Mouse (Mus musculus) forebrain, embryonic 16.5 days (tissue): ENCODE results near the gene Hnrnpm. TPM values are rescaled to one million over a fixed set of nuclear protein-coding genes. Genes with fewer than 3 reads are reported as not detected.
"Not testable (repeated sequence)": the region's sequence is repeated elsewhere in the genome, so short reads cannot be mapped to it uniquely, and the experiment has no call there.

ENCODE experiments used
- ATAC-seq: fragments of 200-750 bp; cut with Nextera tagmentation; 2 replicates; pipeline ENCODE4 v1.8.0; 2017; ENCODE audit warnings: mild to moderate bottlenecking, moderate library complexity
- H3K27ac ChIP-seq: fragments of 300-500 bp; sonication (generic); 2 replicates; pipeline ENCODE4 v1.5.1; 2014; ENCODE audit warnings: low read length, control low read depth
- H3K27me3 ChIP-seq: fragments of 300-500 bp; sonication (generic); replicated peaks from 2 replicates; pipeline ENCODE4 v1.6.1; 2014; ENCODE audit warnings: low read length; ENCODE audit not compliant: control insufficient read depth, insufficient read depth
- H3K36me3 ChIP-seq: fragments of 300-500 bp; sonication (generic); 2 replicates; pipeline ENCODE4 v1.6.1; 2014; ENCODE audit not compliant: control insufficient read depth, insufficient read depth
- H3K4me1 ChIP-seq: fragments of 300-500 bp; sonication (generic); replicated peaks from 2 replicates; pipeline ENCODE4 v1.6.1; 2014; ENCODE audit warnings: low read length; ENCODE audit not compliant: control insufficient read depth, insufficient read depth
- H3K4me2 ChIP-seq: fragments of 300-500 bp; sonication (generic); 2 replicates; pipeline ENCODE4 v1.6.1; 2014; ENCODE audit warnings: mild to moderate bottlenecking, low read length, control low read depth
- H3K4me3 ChIP-seq: fragments of 300-500 bp; sonication (generic); replicated peaks from 2 replicates; pipeline ENCODE4 v1.5.1; 2014; ENCODE audit warnings: mild to moderate bottlenecking, low read length, control low read depth
- H3K9ac ChIP-seq: fragments of 300-500 bp; sonication (generic); replicated peaks from 2 replicates; pipeline ENCODE4 v1.6.1; 2014; ENCODE audit warnings: low read depth, low read length, control low read depth
- H3K9me3 ChIP-seq: fragments of 300-500 bp; sonication (generic); 2 replicates; pipeline ENCODE4 v1.6.1; 2016; ENCODE audit warnings: low read length; ENCODE audit not compliant: control insufficient read depth
- WGBS: fragments of 180-500 bp; shearing (Covaris S2); extraction: QIAGEN DNeasy Blood & Tissue Kit; methylation state at CpG from one replicate; pipeline ENCODE4 v1.1.7; 2014; 5-methylcytosine and 5-hydroxymethylcytosine counted together
- polyA plus RNA-seq: library from polyadenylated mRNA; unstranded; fragments of >200 nt; fragmentation: Nextera tagmentation; extraction: Ambion mirVana; gene quantifications from 2 replicates; pipeline ENCODE4 v1.2.1, GENCODE M21; 2015

Gene Hnrnpm
- 255 and 258 TPM in 2 replicates for polyA plus RNA-seq

GRCm38 (mm10) chr17:33686760-33687159 lies at the start of gene Hnrnpm:
TSS of gene Hnrnpm (minus strand) at chr17:33686860.
- H3K36me3 ChIP-seq = no peaks in the 10 kb centered on the region
- H3K27ac ChIP-seq = peak within 1 kb of the TSS; percentile 98
- peak within 1 kb of the TSS; percentile 98; the same call in 1 of the 2 replicates for H3K9ac ChIP-seq
- no peak for ATAC-seq
- H3K4me3 ChIP-seq = peak within 1 kb of the TSS; percentile 95
- 97% methylated on average over 1 of the region's 1 CpGs for WGBS
- H3K27me3 ChIP-seq = no peaks in the 10 kb centered on the region
- H3K4me1 ChIP-seq = peaks cover 28% of the 10 kb centered on the region
- peak within 1 kb of the TSS; percentile 65 for H3K4me2 ChIP-seq
- no peaks in the 10 kb centered on the region for H3K9me3 ChIP-seq

GRCm38 (mm10) chr17:33733526-33733925 lies 46.9 kb upstream of the Hnrnpm start:
- 89% methylated on average over 10 of the region's 10 CpGs for WGBS
- H3K27me3 ChIP-seq, ATAC-seq: not testable (repeated sequence)

GRCm38 (mm10) chr17:33732556-33733083 lies 46.0 kb upstream of the Hnrnpm start:
- not testable (repeated sequence) for H3K4me3 ChIP-seq, H3K27me3 ChIP-seq, H3K4me2 ChIP-seq, H3K36me3 ChIP-seq, H3K9me3 ChIP-seq, H3K9ac ChIP-seq, H3K4me1 ChIP-seq, ATAC-seq, H3K27ac ChIP-seq
- 75% methylated on average over 9 of the region's 9 CpGs for WGBS

More at GRCm38 (mm10) chr17:33733526-33733925, 46.9 kb upstream of the Hnrnpm start:
- H3K4me2 ChIP-seq, H3K4me1 ChIP-seq, H3K27ac ChIP-seq, H3K9ac ChIP-seq, H3K4me3 ChIP-seq, H3K36me3 ChIP-seq, H3K9me3 ChIP-seq: not testable (repeated sequence)

- ATAC-seq = no peak
- no peak overlapping the region for H3K27ac ChIP-seq
- no peak overlapping the region for H3K4me3 ChIP-seq
- no peaks in the 10 kb centered on the region for H3K4me1 ChIP-seq
- WGBS = 63% methylated on average over 2 of the region's 2 CpGs
- no peaks in the 10 kb centered on the region for H3K36me3 ChIP-seq
- no peaks in the 10 kb centered on the region for H3K9me3 ChIP-seq
- no peak overlapping the region for H3K9ac ChIP-seq
- no peaks in the 10 kb centered on the region for H3K27me3 ChIP-seq
- H3K4me2 ChIP-seq = no peak overlapping the region
Measured at GRCm38 (mm10) chr17:33729215-33729614, 42.6 kb upstream of the Hnrnpm start.

- ATAC-seq = no peak
- H3K9ac ChIP-seq = no peak overlapping the region
- H3K36me3 ChIP-seq = no peaks in the 10 kb centered on the region
- H3K27me3 ChIP-seq = no peaks in the 10 kb centered on the region
- H3K4me1 ChIP-seq = no peaks in the 10 kb centered on the region
- H3K4me3 ChIP-seq = no peak overlapping the region
- no peaks in the 10 kb centered on the region for H3K9me3 ChIP-seq
- 69% methylated on average over 2 of the region's 2 CpGs for WGBS
- H3K27ac ChIP-seq = no peak overlapping the region
- H3K4me2 ChIP-seq = no peak overlapping the region
Measured at GRCm38 (mm10) chr17:33728396-33728795, 41.7 kb upstream of the Hnrnpm start.

GRCm38 (mm10) chr17:33719736-33720378 lies 33.2 kb upstream of the Hnrnpm start:
- H3K9ac ChIP-seq = no peak overlapping the region
- H3K36me3 ChIP-seq = no peaks in the 10 kb centered on the region
- H3K27ac ChIP-seq = no peak overlapping the region
- no peaks in the 10 kb centered on the region for H3K9me3 ChIP-seq
- peaks cover 4% of the 10 kb centered on the region for H3K4me1 ChIP-seq
- no peak overlapping the region for H3K4me2 ChIP-seq
- 93% methylated on average over 7 of the region's 7 CpGs for WGBS
- H3K4me3 ChIP-seq = no peak overlapping the region
- ATAC-seq = no peak
- H3K27me3 ChIP-seq = no peaks in the 10 kb centered on the region

GRCm38 (mm10) chr17:33718944-33719725 lies 32.5 kb upstream of the Hnrnpm start:
- no peak overlapping the region for H3K9ac ChIP-seq
- no peaks in the 10 kb centered on the region for H3K27me3 ChIP-seq
- peak; percentile 13; the same call in 1 of the 2 replicates for ATAC-seq
- WGBS = 45% methylated on average over 10 of the region's 10 CpGs
- H3K9me3 ChIP-seq = no peaks in the 10 kb centered on the region
- H3K4me1 ChIP-seq = peaks cover 4% of the 10 kb centered on the region
- H3K27ac ChIP-seq = no peak overlapping the region
- peak overlapping the region; percentile 84 for H3K4me2 ChIP-seq
- H3K36me3 ChIP-seq = no peaks in the 10 kb centered on the region
- peak overlapping the region; percentile 89 for H3K4me3 ChIP-seq

GRCm38 (mm10) chr17:33718384-33718881 lies 31.8 kb upstream of the Hnrnpm start, which contains the start of gene March2:
TSS of gene March2 (minus strand) at chr17:33718670.
- H3K27me3 ChIP-seq = no peaks in the 10 kb centered on the region
- H3K27ac ChIP-seq = no peak within 1 kb of the TSS
- peaks cover 4% of the 10 kb centered on the region for H3K4me1 ChIP-seq
- no peaks in the 10 kb centered on the region for H3K36me3 ChIP-seq
- peak within 1 kb of the TSS; percentile 89 for H3K4me3 ChIP-seq
- peak within 1 kb of the TSS; percentile 80 for H3K9ac ChIP-seq
- peak within 1 kb of the TSS; percentile 84 for H3K4me2 ChIP-seq
- WGBS = under 1% methylated on average over 45 of the region's 46 CpGs
- no peaks in the 10 kb centered on the region for H3K9me3 ChIP-seq
- ATAC-seq = peak; percentile 100

GRCm38 (mm10) chr17:33717982-33718381 lies 31.3 kb upstream of the Hnrnpm start:
- Histone ChIP-seq H3K27ac (no peak overlapping the region), H3K9ac (peak overlapping the region; percentile 80), H3K27me3 (no peaks in the 10 kb centered on the region), H3K4me3 (peak overlapping the region; percentile 89), H3K4me2 (peak overlapping the region; percentile 84), H3K9me3 (no peaks in the 10 kb centered on the region), H3K4me1 (peaks cover 4% of the 10 kb centered on the region), H3K36me3 (no peaks in the 10 kb centered on the region)
- 8% methylated on average over 8 of the region's 8 CpGs for WGBS
- ATAC-seq = no peak
